Mouse (Mus musculus) embryonic facial prominence, embryonic 15.5 days (tissue): Measurements from ENCODE around the gene Sec14l3. TPM values are rescaled to one million over a fixed set of nuclear protein-coding genes. Genes with fewer than 3 reads are reported as not detected.
A peak's percentile ranks its signal among the peaks of the same experiment; 100 is the strongest.
"Not testable (repeated sequence)": the region's sequence is repeated elsewhere in the genome, so short reads cannot be mapped to it uniquely, and the experiment has no call there.

ENCODE experiments used
- ATAC-seq: fragments of 200-750 bp; cut with Nextera tagmentation; 2 replicates; pipeline ENCODE4 v1.8.0; 2017; ENCODE audit warnings: low read depth, moderate TSS enrichment; ENCODE audit not compliant: insufficient number of reproducible peaks, low FRiP score, low TSS enrichment
- H3K27ac ChIP-seq: fragments of 300-500 bp; sonication (generic); replicated peaks from 2 replicates; pipeline ENCODE4 v1.5.1; 2015; ENCODE audit warnings: mild to moderate bottlenecking, inconsistent platforms
- H3K27me3 ChIP-seq: fragments of 300-500 bp; sonication (generic); 2 replicates; pipeline ENCODE4 v1.6.1; 2015; ENCODE audit warnings: inconsistent platforms
- H3K36me3 ChIP-seq: fragments of 300-500 bp; sonication (generic); 2 replicates; pipeline ENCODE4 v1.6.1; 2015; ENCODE audit warnings: mild to moderate bottlenecking, inconsistent platforms
- H3K4me1 ChIP-seq: fragments of 300-500 bp; sonication (generic); 2 replicates; pipeline ENCODE4 v1.6.1; 2015; ENCODE audit warnings: inconsistent platforms
- H3K4me2 ChIP-seq: fragments of 300-500 bp; sonication (generic); replicated peaks from 2 replicates; pipeline ENCODE4 v1.6.1; 2015; ENCODE audit warnings: mild to moderate bottlenecking, inconsistent platforms
- H3K4me3 ChIP-seq: fragments of 300-500 bp; sonication (generic); replicated peaks from 2 replicates; pipeline ENCODE4 v1.5.1; 2015; ENCODE audit warnings: mild to moderate bottlenecking, inconsistent platforms
- H3K9ac ChIP-seq: fragments of 300-500 bp; sonication (generic); 2 replicates; pipeline ENCODE4 v1.6.1; 2015; ENCODE audit warnings: inconsistent platforms
- H3K9me3 ChIP-seq: fragments of 300-500 bp; sonication (generic); replicated peaks from 2 replicates; pipeline ENCODE4 v1.6.1; 2016; ENCODE audit warnings: inconsistent platforms
- WGBS: fragments of 180-500 bp; shearing (Covaris S2); methylation state at CpG from one replicate; pipeline ENCODE4 v1.1.7; 2015; 5-methylcytosine and 5-hydroxymethylcytosine counted together
- polyA plus RNA-seq: library from polyadenylated mRNA; unstranded; fragments of >200 nt; fragmentation: Nextera tagmentation; extraction: Ambion mirVana; gene quantifications from 2 replicates; pipeline ENCODE4 v1.2.1, GENCODE M21; 2015

Gene Sec14l3
- 9.1 and 16.1 TPM in 2 replicates for polyA plus RNA-seq

- Histone ChIP-seq H3K9me3 (no peaks in the 10 kb centered on the region), H3K4me3 (no peak within 1 kb of the TSS), H3K4me1 (no peaks in the 10 kb centered on the region), H3K36me3 (no peaks in the 10 kb centered on the region), H3K27ac (no peak within 1 kb of the TSS), H3K27me3 (no peaks in the 10 kb centered on the region), H3K4me2 (no peak within 1 kb of the TSS), H3K9ac (no peak within 1 kb of the TSS)
- 51% methylated on average over 5 of the region's 5 CpGs for WGBS
- no peak for ATAC-seq
Measured at GRCm38 (mm10) chr11:4064627-4065122, at the start of gene Sec14l3. Gene Sec14l3, plus strand, starts transcription at chr11:4064841.

- not testable (repeated sequence) for H3K9me3 ChIP-seq, H3K27me3 ChIP-seq, H3K9ac ChIP-seq, H3K4me1 ChIP-seq, H3K4me3 ChIP-seq, H3K36me3 ChIP-seq, ATAC-seq, H3K4me2 ChIP-seq, H3K27ac ChIP-seq
- WGBS = 92% methylated on average over 14 of the region's 14 CpGs
Measured at GRCm38 (mm10) chr11:4015796-4016195, 48.8 kb upstream of the Sec14l3 start.

GRCm38 (mm10) chr11:4022111-4022510 is 42.5 kb upstream of the Sec14l3 start:
- not testable (repeated sequence) for ATAC-seq, H3K4me3 ChIP-seq, H3K4me2 ChIP-seq, H3K36me3 ChIP-seq, H3K9me3 ChIP-seq, H3K27me3 ChIP-seq, H3K4me1 ChIP-seq, H3K27ac ChIP-seq, H3K9ac ChIP-seq
- WGBS = 85% methylated on average over 13 of the region's 13 CpGs

DNA sequence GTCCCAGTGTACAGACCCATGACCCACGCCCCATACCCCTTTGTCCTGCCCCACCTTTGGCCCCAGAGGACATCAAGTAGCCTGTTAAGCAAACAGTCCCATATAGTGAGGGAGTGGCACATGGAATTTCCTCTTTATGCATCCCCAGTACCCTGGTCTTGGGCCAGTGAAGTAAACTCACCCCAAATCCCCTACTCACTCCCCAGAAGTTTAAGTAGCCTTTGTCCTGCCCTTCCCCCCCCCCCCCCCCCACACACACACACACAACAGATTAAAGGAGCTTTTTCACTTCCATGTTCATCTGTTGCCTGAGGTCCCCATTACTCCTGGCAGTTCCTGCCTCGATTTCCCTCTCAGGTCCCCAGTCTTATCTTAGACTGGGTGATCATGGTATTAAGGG is 41.3 kb upstream of the Sec14l3 start:
- H3K27ac ChIP-seq = no peak overlapping the region
- WGBS = 67% methylated on average over 2 of the region's 2 CpGs
- H3K27me3 ChIP-seq = no peaks in the 10 kb centered on the region
- H3K4me3 ChIP-seq = no peak overlapping the region
- H3K36me3 ChIP-seq = no peaks in the 10 kb centered on the region
- no peak overlapping the region for H3K9ac ChIP-seq
- H3K4me1 ChIP-seq = no peaks in the 10 kb centered on the region
- ATAC-seq = no peak
- H3K9me3 ChIP-seq = no peaks in the 10 kb centered on the region
- H3K4me2 ChIP-seq = no peak overlapping the region

DNA sequence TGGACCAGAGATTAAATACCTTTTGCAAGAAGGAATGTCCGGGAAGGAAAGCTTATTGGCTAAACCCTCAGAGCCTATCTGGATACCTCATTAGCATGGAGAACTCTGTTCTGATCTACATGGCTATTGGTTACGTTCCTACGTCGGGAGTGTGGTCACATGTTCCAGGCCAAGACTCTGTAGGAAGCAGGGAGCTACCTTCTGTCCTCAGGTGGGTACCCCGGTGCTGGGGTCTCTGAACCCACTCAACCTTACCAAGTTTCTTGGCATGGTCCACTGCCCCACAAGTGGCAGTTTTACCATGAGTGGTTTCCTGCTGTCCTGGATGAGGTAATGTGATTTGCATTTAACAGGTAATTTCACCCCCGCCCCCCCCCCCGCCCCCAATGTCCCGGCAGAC is 37.6 kb upstream of the Sec14l3 start:
- Histone ChIP-seq H3K4me3 (no peak overlapping the region), H3K36me3 (no peaks in the 10 kb centered on the region), H3K9me3 (no peaks in the 10 kb centered on the region), H3K27ac (no peak overlapping the region), H3K4me1 (no peaks in the 10 kb centered on the region), H3K27me3 (peaks cover 3% of the 10 kb centered on the region; the same call in 1 of the 2 replicates), H3K4me2 (no peak overlapping the region), H3K9ac (no peak overlapping the region)
- WGBS = 76% methylated on average over 8 of the region's 8 CpGs
- ATAC-seq = no peak

GRCm38 (mm10) chr11:4027561-4028334 is 36.9 kb upstream of the Sec14l3 start:
- ATAC-seq = no peak
- no peaks in the 10 kb centered on the region for H3K9me3 ChIP-seq
- WGBS = 76% methylated on average over 9 of the region's 9 CpGs
- peaks cover 3% of the 10 kb centered on the region; the same call in 1 of the 2 replicates for H3K27me3 ChIP-seq
- H3K36me3 ChIP-seq = no peaks in the 10 kb centered on the region
- H3K27ac ChIP-seq = no peak overlapping the region
- no peak overlapping the region for H3K4me2 ChIP-seq
- no peak overlapping the region for H3K4me3 ChIP-seq
- no peaks in the 10 kb centered on the region for H3K4me1 ChIP-seq
- no peak overlapping the region for H3K9ac ChIP-seq

DNA sequence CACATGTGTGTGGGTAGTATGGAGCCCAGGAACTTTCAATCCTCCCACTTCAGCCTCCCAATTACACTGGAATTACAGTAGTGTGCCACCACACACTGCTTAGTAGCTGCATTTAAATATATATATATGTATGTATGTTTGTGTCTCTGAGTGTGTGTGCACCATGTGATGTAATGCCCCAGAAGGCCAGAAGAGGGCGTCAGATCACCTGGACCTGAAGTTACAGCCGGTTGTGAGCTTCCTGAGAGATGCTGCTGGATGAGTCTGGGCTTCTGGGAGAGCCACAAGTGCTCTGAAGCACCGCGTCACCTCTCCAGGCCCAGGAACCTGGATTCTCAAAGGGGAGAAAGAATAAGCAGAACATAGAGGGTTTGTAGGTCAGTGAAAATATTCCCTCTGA is 35.3 kb upstream of the Sec14l3 start:
- 64% methylated on average over 4 of the region's 4 CpGs for WGBS
- Histone ChIP-seq H3K4me3 (no peak overlapping the region), H3K9ac (no peak overlapping the region), H3K4me1 (no peaks in the 10 kb centered on the region), H3K27me3 (peaks cover 3% of the 10 kb centered on the region; the same call in 1 of the 2 replicates), H3K9me3 (no peaks in the 10 kb centered on the region), H3K27ac (no peak overlapping the region), H3K36me3 (no peaks in the 10 kb centered on the region), H3K4me2 (no peak overlapping the region)
- no peak for ATAC-seq

- no peak within 1 kb of the TSS for H3K4me2 ChIP-seq
- H3K4me3 ChIP-seq = no peak within 1 kb of the TSS; the same call in 1 of the 2 replicates
- peaks cover 3% of the 10 kb centered on the region; the same call in 1 of the 2 replicates for H3K27me3 ChIP-seq
- no peaks in the 10 kb centered on the region for H3K36me3 ChIP-seq
- no peak within 1 kb of the TSS for H3K27ac ChIP-seq
- H3K9me3 ChIP-seq = no peaks in the 10 kb centered on the region
- WGBS = 36% methylated on average over 16 of the region's 16 CpGs
- H3K4me1 ChIP-seq = no peaks in the 10 kb centered on the region
- peak; percentile 51; the same call in 1 of the 2 replicates for ATAC-seq
- no peak within 1 kb of the TSS for H3K9ac ChIP-seq
Measured at GRCm38 (mm10) chr11:4031126-4031941, 33.3 kb upstream of the Sec14l3 start, which contains the start of gene Sec14l4. Gene Sec14l4, plus strand, starts transcription at chr11:4031462.

GRCm38 (mm10) chr11:4031961-4032360 is 32.7 kb upstream of the Sec14l3 start:
- Histone ChIP-seq H3K27ac (no peak overlapping the region), H3K27me3 (peaks cover 3% of the 10 kb centered on the region; the same call in 1 of the 2 replicates), H3K4me2 (no peak overlapping the region), H3K9ac (no peak overlapping the region), H3K9me3 (no peaks in the 10 kb centered on the region), H3K4me3 (no peak overlapping the region; the same call in 1 of the 2 replicates), H3K4me1 (no peaks in the 10 kb centered on the region), H3K36me3 (no peaks in the 10 kb centered on the region)
- no peak for ATAC-seq
- WGBS = 27% methylated on average over 12 of the region's 12 CpGs

DNA sequence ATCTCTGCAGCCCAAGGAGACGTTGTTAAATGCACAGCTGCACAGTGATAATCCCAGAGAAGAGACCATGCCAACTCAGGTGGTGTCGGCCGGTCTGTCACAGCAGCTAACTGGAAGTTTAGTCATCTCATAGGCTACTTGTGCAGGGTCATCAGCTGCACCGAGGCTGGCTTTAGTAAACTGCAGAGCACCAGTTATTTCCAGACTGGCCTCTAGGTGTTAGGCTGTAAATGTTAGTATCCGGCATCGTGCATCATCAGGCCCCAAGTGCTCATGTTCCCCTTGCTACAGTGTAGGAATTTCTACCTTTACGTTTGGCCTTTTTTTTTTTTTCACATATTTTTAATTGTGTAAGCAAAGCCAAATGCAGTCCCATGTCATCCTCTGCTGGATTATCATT is 31.2 kb upstream of the Sec14l3 start:
- 69% methylated on average over 7 of the region's 7 CpGs for WGBS
- Histone ChIP-seq H3K27ac (no peak overlapping the region), H3K9me3 (no peaks in the 10 kb centered on the region), H3K36me3 (no peaks in the 10 kb centered on the region), H3K4me2 (no peak overlapping the region), H3K27me3 (peaks cover 3% of the 10 kb centered on the region; the same call in 1 of the 2 replicates), H3K4me1 (no peaks in the 10 kb centered on the region), H3K9ac (no peak overlapping the region), H3K4me3 (no peak overlapping the region)
- no peak for ATAC-seq

DNA sequence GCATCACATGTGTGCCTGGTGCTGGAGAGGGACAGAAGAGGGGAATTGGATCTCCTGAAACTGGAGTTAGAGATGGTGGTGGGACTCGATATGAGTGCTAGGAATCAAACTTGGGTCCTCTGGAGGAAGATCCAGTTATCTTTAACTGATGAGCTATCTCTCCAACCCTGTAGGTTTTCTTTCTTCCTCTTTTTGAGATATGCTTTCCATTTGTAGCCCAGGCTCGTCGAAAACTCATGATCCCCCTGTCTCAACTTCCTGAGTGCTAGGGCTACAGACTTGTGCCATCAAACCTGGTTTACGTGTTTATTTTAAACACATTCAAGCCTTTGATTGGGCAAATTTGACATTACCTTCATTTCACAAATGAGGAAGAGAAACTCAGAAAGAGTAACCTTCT is 30.5 kb upstream of the Sec14l3 start:
- no peaks in the 10 kb centered on the region for H3K36me3 ChIP-seq
- H3K4me2 ChIP-seq = no peak overlapping the region
- ATAC-seq = no peak
- H3K27ac ChIP-seq = no peak overlapping the region
- H3K4me3 ChIP-seq = no peak overlapping the region
- H3K9ac ChIP-seq = no peak overlapping the region
- H3K27me3 ChIP-seq = peaks cover 3% of the 10 kb centered on the region; the same call in 1 of the 2 replicates
- 88% methylated on average over 4 of the region's 4 CpGs for WGBS
- H3K9me3 ChIP-seq = no peaks in the 10 kb centered on the region
- H3K4me1 ChIP-seq = no peaks in the 10 kb centered on the region
